Mouse (Mus musculus): Measurements from ENCODE around the gene Dennd1b. TPM values are rescaled to one million over a fixed set of nuclear protein-coding genes. Genes with fewer than 3 reads are reported as not detected.
A peak's percentile ranks its signal among the peaks of the same experiment; 100 is the strongest.

Gene Dennd1b
- polyA plus RNA-seq (2014; fragmentation: Nextera tagmentation; extraction: Ambion mirVana), result 13.1 and 14.7 TPM in 2 replicates

- under 1% methylated on average over 24 of the region's 69 CpGs for WGBS
- Histone ChIP-seq H3K36me3 (ENCODE audit: control insufficient read depth, insufficient read depth, low read length) (no peaks in the 10 kb centered on the region), H3K27ac (ENCODE audit: low read depth, low read length) (peak within 1 kb of the TSS; percentile 82), H3K9me3 (ENCODE audit: control insufficient read depth, low read length) (no peaks in the 10 kb centered on the region), H3K4me3 (ENCODE audit: low read depth, low read length) (peak within 1 kb of the TSS; percentile 84), H3K4me2 (replicated peaks; ENCODE audit: low read depth, low read length) (peak within 1 kb of the TSS; percentile 67), H3K27me3 (ENCODE audit: control insufficient read depth, insufficient read depth, low read length) (no peaks in the 10 kb centered on the region), H3K9ac (ENCODE audit: low read depth, low read length) (peak within 1 kb of the TSS; percentile 92), H3K4me1 (replicated peaks; ENCODE audit: control insufficient read depth, insufficient read depth, low read length) (no peaks in the 10 kb centered on the region)
- DNase-seq (ENCODE audit: low spot score) (peak; percentile 75), ATAC-seq (ENCODE audit: low FRiP score) (peak; percentile 85)
Observed at GRCm38 (mm10) chr1:138963161-138963867, at the start of gene Dennd1b. Gene Dennd1b (plus strand): TSS chr1:138963435.

- Histone ChIP-seq H3K4me3 (ENCODE audit: low read depth, low read length) (no peak overlapping the region), H3K27ac (ENCODE audit: low read depth, low read length) (no peak overlapping the region), H3K4me2 (replicated peaks; ENCODE audit: low read depth, low read length) (no peak overlapping the region), H3K4me1 (replicated peaks; ENCODE audit: control insufficient read depth, insufficient read depth, low read length) (no peaks in the 10 kb centered on the region), H3K36me3 (ENCODE audit: control insufficient read depth, insufficient read depth, low read length) (no peaks in the 10 kb centered on the region), H3K27me3 (ENCODE audit: control insufficient read depth, insufficient read depth, low read length) (no peaks in the 10 kb centered on the region), H3K9me3 (ENCODE audit: control insufficient read depth, low read length) (no peaks in the 10 kb centered on the region), H3K9ac (ENCODE audit: low read depth, low read length) (no peak overlapping the region)
- WGBS, result 97% methylated on average over 3 of the region's 3 CpGs
- DNase-seq (ENCODE audit: low spot score) (no peak), ATAC-seq (ENCODE audit: low FRiP score) (no peak)
Observed at GRCm38 (mm10) chr1:138915596-138915995, 47.6 kb upstream of the Dennd1b start.

- no peak overlapping the region for H3K4me3 ChIP-seq (ENCODE audit: low read depth, low read length)
- H3K4me1 ChIP-seq (replicated peaks; ENCODE audit: control insufficient read depth, insufficient read depth, low read length), result no peaks in the 10 kb centered on the region
- WGBS, result 79% methylated on average over 5 of the region's 5 CpGs
- H3K36me3 ChIP-seq (ENCODE audit: control insufficient read depth, insufficient read depth, low read length), result no peaks in the 10 kb centered on the region
- H3K27me3 ChIP-seq (ENCODE audit: control insufficient read depth, insufficient read depth, low read length), result no peaks in the 10 kb centered on the region
- H3K27ac ChIP-seq (ENCODE audit: low read depth, low read length), result no peak overlapping the region
- H3K9ac ChIP-seq (ENCODE audit: low read depth, low read length), result no peak overlapping the region
- H3K9me3 ChIP-seq (ENCODE audit: control insufficient read depth, low read length), result no peaks in the 10 kb centered on the region
- no peak overlapping the region for H3K4me2 ChIP-seq (replicated peaks; ENCODE audit: low read depth, low read length)
- DNase-seq (ENCODE audit: low spot score) (no peak), ATAC-seq (ENCODE audit: low FRiP score) (no peak)
Observed at GRCm38 (mm10) chr1:138919601-138920000, 43.6 kb upstream of the Dennd1b start.

- Histone ChIP-seq H3K4me1 (replicated peaks; ENCODE audit: control insufficient read depth, insufficient read depth, low read length) (no peaks in the 10 kb centered on the region), H3K9ac (ENCODE audit: low read depth, low read length) (no peak overlapping the region), H3K27me3 (ENCODE audit: control insufficient read depth, insufficient read depth, low read length) (no peaks in the 10 kb centered on the region), H3K4me2 (replicated peaks; ENCODE audit: low read depth, low read length) (no peak overlapping the region), H3K27ac (ENCODE audit: low read depth, low read length) (no peak overlapping the region), H3K9me3 (ENCODE audit: control insufficient read depth, low read length) (no peaks in the 10 kb centered on the region), H3K36me3 (ENCODE audit: control insufficient read depth, insufficient read depth, low read length) (no peaks in the 10 kb centered on the region), H3K4me3 (ENCODE audit: low read depth, low read length) (no peak overlapping the region)
- WGBS, result 89% methylated on average over 3 of the region's 3 CpGs
- DNase-seq (ENCODE audit: low spot score) (no peak), ATAC-seq (ENCODE audit: low FRiP score) (no peak)
Observed at GRCm38 (mm10) chr1:138920082-138920481, 43.2 kb upstream of the Dennd1b start.

- DNase-seq (ENCODE audit: low spot score) (no peak), ATAC-seq (ENCODE audit: low FRiP score) (no peak)
- H3K4me3 ChIP-seq (ENCODE audit: low read depth, low read length), result no peak overlapping the region
- H3K4me2 ChIP-seq (replicated peaks; ENCODE audit: low read depth, low read length), result no peak overlapping the region
- no peak overlapping the region for H3K27ac ChIP-seq (ENCODE audit: low read depth, low read length)
- H3K36me3 ChIP-seq (ENCODE audit: control insufficient read depth, insufficient read depth, low read length), result no peaks in the 10 kb centered on the region
- H3K4me1 ChIP-seq (replicated peaks; ENCODE audit: control insufficient read depth, insufficient read depth, low read length), result no peaks in the 10 kb centered on the region
- H3K9me3 ChIP-seq (ENCODE audit: control insufficient read depth, low read length), result no peaks in the 10 kb centered on the region
- 96% methylated on average over 1 of the region's 1 CpGs for WGBS
- no peak overlapping the region for H3K9ac ChIP-seq (ENCODE audit: low read depth, low read length)
- no peaks in the 10 kb centered on the region for H3K27me3 ChIP-seq (ENCODE audit: control insufficient read depth, insufficient read depth, low read length)
Observed at GRCm38 (mm10) chr1:138920799-138921198, 42.4 kb upstream of the Dennd1b start.

GRCm38 (mm10) chr1:138922886-138923285 is 40.3 kb upstream of the Dennd1b start:
- ATAC-seq (ENCODE audit: low FRiP score) (no peak), DNase-seq (ENCODE audit: low spot score) (no peak)
- Histone ChIP-seq H3K4me3 (ENCODE audit: low read depth, low read length) (no peak overlapping the region), H3K27me3 (ENCODE audit: control insufficient read depth, insufficient read depth, low read length) (no peaks in the 10 kb centered on the region), H3K9ac (ENCODE audit: low read depth, low read length) (no peak overlapping the region), H3K4me2 (replicated peaks; ENCODE audit: low read depth, low read length) (no peak overlapping the region), H3K36me3 (ENCODE audit: control insufficient read depth, insufficient read depth, low read length) (no peaks in the 10 kb centered on the region), H3K9me3 (ENCODE audit: control insufficient read depth, low read length) (no peaks in the 10 kb centered on the region), H3K27ac (ENCODE audit: low read depth, low read length) (no peak overlapping the region), H3K4me1 (replicated peaks; ENCODE audit: control insufficient read depth, insufficient read depth, low read length) (no peaks in the 10 kb centered on the region)
- WGBS, result 91% methylated on average over 6 of the region's 6 CpGs

- no peak for ATAC-seq (ENCODE audit: low FRiP score)
- no peaks in the 10 kb centered on the region for H3K4me1 ChIP-seq (replicated peaks; ENCODE audit: control insufficient read depth, insufficient read depth, low read length)
- H3K4me3 ChIP-seq (ENCODE audit: low read depth, low read length), result no peak overlapping the region
- no peak overlapping the region for H3K9ac ChIP-seq (ENCODE audit: low read depth, low read length)
- DNase-seq (ENCODE audit: low spot score), result no peak
- no peaks in the 10 kb centered on the region for H3K27me3 ChIP-seq (ENCODE audit: control insufficient read depth, insufficient read depth, low read length)
- no peaks in the 10 kb centered on the region for H3K9me3 ChIP-seq (ENCODE audit: control insufficient read depth, low read length)
- no peak overlapping the region for H3K4me2 ChIP-seq (replicated peaks; ENCODE audit: low read depth, low read length)
- H3K36me3 ChIP-seq (ENCODE audit: control insufficient read depth, insufficient read depth, low read length), result no peaks in the 10 kb centered on the region
- no peak overlapping the region for H3K27ac ChIP-seq (ENCODE audit: low read depth, low read length)
- 86% methylated on average over 2 of the region's 2 CpGs for WGBS
Observed at GRCm38 (mm10) chr1:138924282-138924681, 39.0 kb upstream of the Dennd1b start.

GRCm38 (mm10) chr1:138928671-138929483 is 34.4 kb upstream of the Dennd1b start:
- WGBS, result 84% methylated on average over 11 of the region's 11 CpGs
- Histone ChIP-seq H3K9me3 (ENCODE audit: control insufficient read depth, low read length) (no peaks in the 10 kb centered on the region), H3K27me3 (ENCODE audit: control insufficient read depth, insufficient read depth, low read length) (no peaks in the 10 kb centered on the region), H3K27ac (ENCODE audit: low read depth, low read length) (no peak overlapping the region), H3K36me3 (ENCODE audit: control insufficient read depth, insufficient read depth, low read length) (no peaks in the 10 kb centered on the region), H3K4me3 (ENCODE audit: low read depth, low read length) (no peak overlapping the region), H3K4me1 (replicated peaks; ENCODE audit: control insufficient read depth, insufficient read depth, low read length) (no peaks in the 10 kb centered on the region), H3K4me2 (replicated peaks; ENCODE audit: low read depth, low read length) (no peak overlapping the region), H3K9ac (ENCODE audit: low read depth, low read length) (no peak overlapping the region)
- DNase-seq (ENCODE audit: low spot score), result no peak
- no peak for ATAC-seq (ENCODE audit: low FRiP score)

- Histone ChIP-seq H3K36me3 (ENCODE audit: control insufficient read depth, insufficient read depth, low read length) (no peaks in the 10 kb centered on the region), H3K4me2 (replicated peaks; ENCODE audit: low read depth, low read length) (no peak overlapping the region), H3K27ac (ENCODE audit: low read depth, low read length) (no peak overlapping the region), H3K9ac (ENCODE audit: low read depth, low read length) (no peak overlapping the region), H3K27me3 (ENCODE audit: control insufficient read depth, insufficient read depth, low read length) (no peaks in the 10 kb centered on the region), H3K9me3 (ENCODE audit: control insufficient read depth, low read length) (no peaks in the 10 kb centered on the region), H3K4me3 (ENCODE audit: low read depth, low read length) (no peak overlapping the region), H3K4me1 (replicated peaks; ENCODE audit: control insufficient read depth, insufficient read depth, low read length) (no peaks in the 10 kb centered on the region)
- ATAC-seq (ENCODE audit: low FRiP score), result no peak
- WGBS, result 70% methylated on average over 3 of the region's 3 CpGs
- no peak for DNase-seq (ENCODE audit: low spot score)
Observed at GRCm38 (mm10) chr1:138929985-138930384, 33.2 kb upstream of the Dennd1b start.
